Mouse (Mus musculus) olfactory bulb, adult 2 months (tissue): ENCODE results near the gene C8a.

Experiments
- CTCF ChIP-seq: fragments of 200-500 bp; IDR thresholded peaks from 2 replicates; pipeline ENCODE4 v1.5.1; 2012; ENCODE audit warnings: low read depth, mild to moderate bottlenecking, low read length, moderate library complexity; ENCODE audit not compliant: insufficient read depth
- POLR2A ChIP-seq: fragments of 200-500 bp; IDR thresholded peaks from 2 replicates; pipeline ENCODE4 v1.6.1; 2012; ENCODE audit warnings: mild to moderate bottlenecking, low read depth, low read length, moderate library complexity; ENCODE audit not compliant: insufficient read depth

GRCm38 (mm10) chr4:104801625-104802024 is 74.6 kb downstream of the C8a start:
- no peak for TF ChIP-seq POLR2A
- no peak for TF ChIP-seq CTCF
